Mouse (Mus musculus): ENCODE data around the gene Gm7534. TPM values are rescaled to one million over a fixed set of nuclear protein-coding genes. Genes with fewer than 3 reads are reported as not detected.

The Gm7534 gene
- polyA plus RNA-seq (2015; fragmentation: Nextera tagmentation; extraction: Ambion mirVana), result not detected in 2 replicates

DNA sequence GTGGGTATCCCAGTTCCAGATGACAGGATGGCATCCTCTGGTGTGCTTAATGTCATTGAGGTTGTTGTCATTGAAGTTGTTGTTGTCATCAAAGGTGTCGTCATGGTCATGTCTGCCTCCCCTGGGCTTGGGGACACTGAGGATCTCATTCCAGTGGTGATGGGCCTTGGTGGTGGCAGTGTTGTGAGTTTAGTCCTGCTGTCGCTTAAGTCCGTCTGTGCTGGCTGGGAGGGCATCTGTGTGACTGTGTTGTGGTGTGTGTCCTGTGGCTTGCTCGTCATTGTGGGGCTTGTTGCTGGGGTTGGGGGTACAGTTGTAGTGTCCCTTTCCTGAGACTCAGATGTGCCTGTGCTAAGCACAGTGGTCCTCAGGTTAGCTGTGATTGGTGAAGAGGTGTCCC, at the start of gene Gm7534:
Gm7534 (minus strand) TSS at position 101 of the 400 bp plus-strand sequence.
- Histone ChIP-seq H3K4me2 (replicated peaks) (no peak within 1 kb of the TSS), H3K9ac (replicated peaks) (no peak within 1 kb of the TSS), H3K9me3 (no peaks in the 10 kb centered on the region), H3K4me1 (replicated peaks) (no peaks in the 10 kb centered on the region), H3K27ac (no peak within 1 kb of the TSS), H3K27me3 (no peaks in the 10 kb centered on the region), H3K36me3 (no peaks in the 10 kb centered on the region), H3K4me3 (replicated peaks) (no peak within 1 kb of the TSS)
- ATAC-seq, result no peak
- WGBS, result 91% methylated on average over 4 of the region's 4 CpGs

DNA sequence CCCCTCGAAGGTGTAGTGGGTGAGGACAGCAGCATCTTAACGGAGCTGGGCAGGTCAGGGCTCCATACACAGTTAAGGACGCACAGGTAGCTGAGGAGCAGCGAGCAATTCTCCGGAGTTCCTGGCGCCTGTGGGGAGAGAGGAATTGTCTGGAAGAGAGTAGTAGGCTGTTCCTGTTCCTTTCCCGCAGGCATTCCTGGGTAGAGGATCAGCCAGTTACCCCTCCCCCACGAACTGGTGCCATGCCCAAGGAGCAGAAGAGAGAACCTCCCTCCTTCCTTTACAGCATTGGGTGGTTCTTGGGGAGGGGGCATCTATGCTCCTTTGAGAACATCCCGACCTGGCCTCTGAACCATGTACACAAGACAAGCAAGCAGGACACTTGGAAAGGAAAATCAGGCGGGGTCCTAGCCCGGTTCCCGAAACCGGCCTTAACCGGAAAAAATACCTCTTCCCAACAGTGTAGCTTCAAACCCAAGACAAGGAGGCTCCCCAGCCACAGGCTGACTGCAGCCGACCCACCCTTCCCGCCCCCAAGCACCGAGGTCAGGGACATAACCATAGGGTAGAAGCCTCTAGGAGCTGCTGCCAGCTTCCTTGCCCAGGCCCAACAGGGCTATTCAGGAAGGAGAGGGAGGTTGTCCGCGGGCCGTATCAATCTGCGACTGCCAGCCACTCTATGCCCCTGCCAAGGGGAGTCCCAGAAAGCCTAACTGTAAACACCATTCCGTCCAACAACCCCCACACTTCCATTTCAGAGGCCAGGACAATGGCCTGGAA, 49.5 kb upstream of the Gm7534 start:
- H3K27me3 ChIP-seq, result peaks cover 89% of the 10 kb centered on the region
- H3K4me3 ChIP-seq (replicated peaks), result peak overlapping the region; percentile 54
- peak overlapping the region; percentile 76 for H3K9ac ChIP-seq (replicated peaks)
- WGBS, result 5% methylated on average over 22 of the region's 22 CpGs
- no peaks in the 10 kb centered on the region for H3K9me3 ChIP-seq
- H3K4me1 ChIP-seq (replicated peaks), result peaks cover 74% of the 10 kb centered on the region
- no peak overlapping the region for H3K27ac ChIP-seq
- no peak; the same call in 1 of the 2 replicates for ATAC-seq
- peak overlapping the region; percentile 79 for H3K4me2 ChIP-seq (replicated peaks)
- no peaks in the 10 kb centered on the region for H3K36me3 ChIP-seq

DNA sequence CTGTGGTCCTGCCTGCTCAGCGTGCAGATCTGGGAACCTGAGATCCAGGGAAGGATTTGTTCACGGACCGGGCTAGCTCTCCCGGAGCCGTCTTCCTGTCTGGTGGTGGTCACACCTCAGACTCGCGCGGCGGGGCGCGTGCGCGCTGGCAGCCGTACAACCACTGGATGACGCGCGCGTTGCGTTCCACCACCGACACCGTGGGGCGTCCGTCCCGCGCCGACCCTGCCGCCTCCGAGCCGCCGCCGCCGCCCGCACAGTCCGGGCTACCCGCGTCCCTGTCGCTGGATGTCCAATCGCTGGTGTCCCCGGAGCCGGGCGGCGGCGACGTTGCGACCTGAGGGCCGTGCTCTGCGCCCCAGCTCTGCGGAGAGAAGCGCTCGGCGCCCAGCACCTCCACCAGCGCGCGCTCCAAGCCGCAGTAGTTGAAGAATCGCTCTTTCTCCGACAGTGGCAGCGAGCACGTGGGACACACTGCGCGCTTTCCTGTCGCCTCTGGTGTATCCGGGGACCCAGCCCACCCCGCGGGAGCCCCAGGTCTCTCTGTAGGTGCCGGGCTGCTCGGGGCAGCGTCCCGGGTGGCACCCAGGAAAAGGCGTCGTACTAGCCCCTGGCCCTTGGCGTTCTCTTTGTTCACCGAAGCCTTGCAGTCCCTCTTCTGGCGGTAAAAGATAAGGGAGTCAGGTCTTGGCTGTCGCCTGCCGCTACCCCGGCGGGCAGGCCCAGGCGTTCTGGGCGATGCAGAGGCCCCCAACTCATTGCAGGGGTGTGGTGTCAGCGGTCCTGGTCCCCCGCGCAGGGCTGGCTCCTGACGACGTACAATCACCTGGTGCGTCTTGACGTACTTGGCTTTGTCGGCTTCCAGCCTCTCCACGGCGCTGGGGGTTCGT, 48.7 kb upstream of the Gm7534 start:
- WGBS, result under 1% methylated on average over 91 of the region's 91 CpGs
- ATAC-seq, result peak; percentile 68
- Histone ChIP-seq H3K4me2 (replicated peaks) (peak overlapping the region; percentile 79), H3K4me1 (replicated peaks) (peaks cover 66% of the 10 kb centered on the region), H3K9ac (replicated peaks) (peak overlapping the region; percentile 76), H3K9me3 (no peaks in the 10 kb centered on the region), H3K4me3 (replicated peaks) (peak overlapping the region; percentile 54), H3K36me3 (no peaks in the 10 kb centered on the region), H3K27ac (peak overlapping the region; percentile 42), H3K27me3 (peaks cover 97% of the 10 kb centered on the region)

DNA sequence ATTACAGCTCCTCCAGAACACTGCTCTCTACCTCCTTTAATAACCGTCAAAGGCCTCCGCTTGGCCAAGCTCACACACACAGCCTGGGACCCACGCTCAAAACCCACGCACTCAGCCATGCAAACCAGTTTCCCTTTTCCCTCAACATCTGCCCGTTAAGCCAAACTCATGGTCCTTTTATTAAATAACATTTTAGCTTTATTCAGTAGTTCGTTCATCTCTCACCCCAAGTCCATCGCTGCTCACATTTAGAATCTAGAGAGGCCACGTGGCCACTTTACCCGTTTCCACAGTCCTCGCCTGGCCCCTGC, 48.1 kb upstream of the Gm7534 start:
- no peak overlapping the region for H3K27ac ChIP-seq
- H3K9me3 ChIP-seq, result no peaks in the 10 kb centered on the region
- peak overlapping the region; percentile 79 for H3K4me2 ChIP-seq (replicated peaks)
- peaks cover 65% of the 10 kb centered on the region for H3K4me1 ChIP-seq (replicated peaks)
- no peak for ATAC-seq
- peak overlapping the region; percentile 54 for H3K4me3 ChIP-seq (replicated peaks)
- H3K27me3 ChIP-seq, result peaks cover 96% of the 10 kb centered on the region
- peak overlapping the region; percentile 76 for H3K9ac ChIP-seq (replicated peaks)
- WGBS, result 8% methylated on average over 10 of the region's 10 CpGs
- no peaks in the 10 kb centered on the region for H3K36me3 ChIP-seq

DNA sequence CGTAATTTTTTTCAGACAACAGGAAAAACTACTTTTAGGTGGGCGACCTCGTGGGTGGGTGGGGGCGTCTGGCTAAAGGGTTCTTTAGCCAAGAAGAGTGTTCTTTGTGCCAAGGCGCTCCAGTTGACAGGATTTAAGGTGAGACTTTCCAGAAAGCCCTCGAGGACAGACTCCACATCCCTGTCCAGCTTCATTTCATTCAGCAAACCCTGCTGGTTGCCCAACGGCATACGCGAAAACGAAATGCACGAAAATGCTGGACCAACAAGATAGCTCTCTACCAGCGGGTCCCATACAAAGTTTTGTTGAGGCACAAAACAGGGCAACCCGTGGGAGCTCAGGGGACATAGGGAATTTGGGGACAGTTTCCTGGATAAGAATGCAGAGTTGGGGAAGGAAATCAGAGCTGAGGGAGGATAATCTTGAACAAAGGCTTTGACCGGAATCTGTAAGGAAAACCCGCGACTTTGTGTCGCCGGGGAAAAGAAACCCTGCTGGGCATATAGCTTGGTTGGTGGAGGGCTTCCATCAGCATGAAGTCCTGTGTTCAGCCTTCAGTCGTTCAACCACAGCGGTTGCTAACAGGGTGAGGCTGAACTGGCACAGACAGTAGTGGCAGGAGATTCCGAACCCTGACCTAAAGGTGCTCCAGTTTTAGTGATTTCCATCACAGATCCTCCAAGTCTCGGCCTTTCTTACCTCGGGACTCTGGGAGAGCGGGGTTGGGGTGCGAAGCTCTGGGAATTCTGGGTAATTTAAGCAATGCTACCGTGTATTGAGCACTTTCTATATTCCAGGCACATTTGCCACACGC, 47.5 kb upstream of the Gm7534 start:
- no peaks in the 10 kb centered on the region for H3K36me3 ChIP-seq
- H3K4me3 ChIP-seq (replicated peaks), result peak overlapping the region; percentile 54
- WGBS, result 4% methylated on average over 27 of the region's 27 CpGs
- peaks cover 66% of the 10 kb centered on the region for H3K4me1 ChIP-seq (replicated peaks)
- no peak for ATAC-seq
- H3K9me3 ChIP-seq, result no peaks in the 10 kb centered on the region
- peak overlapping the region; percentile 76; the same call in 1 of the 2 replicates for H3K9ac ChIP-seq (replicated peaks)
- peaks cover 91% of the 10 kb centered on the region for H3K27me3 ChIP-seq
- peak overlapping the region; percentile 79 for H3K4me2 ChIP-seq (replicated peaks)
- H3K27ac ChIP-seq, result no peak overlapping the region

DNA sequence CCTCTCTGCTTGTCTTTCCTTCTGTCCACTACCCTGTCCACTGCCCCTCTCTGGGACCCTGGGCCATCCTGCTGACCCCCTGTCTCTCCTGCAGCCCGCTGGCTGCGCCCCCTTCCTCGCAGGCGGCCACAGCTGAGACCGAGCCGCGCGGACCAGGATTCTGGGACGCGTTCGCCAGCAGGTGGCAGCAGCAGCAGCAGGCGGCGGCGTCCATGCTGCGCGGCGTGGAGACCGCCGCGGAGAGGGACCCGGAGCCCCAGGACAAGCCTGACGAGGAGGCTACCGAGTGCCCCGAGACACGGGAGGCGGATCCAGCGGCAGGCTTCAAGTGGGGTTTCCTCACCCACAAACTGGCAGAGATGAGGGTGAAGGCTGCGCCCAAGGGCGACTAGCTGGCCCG, 46.8 kb upstream of the Gm7534 start:
- Histone ChIP-seq H3K36me3 (no peaks in the 10 kb centered on the region), H3K9ac (replicated peaks) (peak overlapping the region; percentile 51), H3K4me3 (replicated peaks) (peak overlapping the region; percentile 54), H3K4me1 (replicated peaks) (peaks cover 64% of the 10 kb centered on the region), H3K27ac (no peak overlapping the region), H3K9me3 (no peaks in the 10 kb centered on the region), H3K27me3 (peaks cover 84% of the 10 kb centered on the region), H3K4me2 (replicated peaks) (peak overlapping the region; percentile 79)
- under 1% methylated on average over 30 of the region's 30 CpGs for WGBS
- peak; percentile 40; the same call in 1 of the 2 replicates for ATAC-seq

DNA sequence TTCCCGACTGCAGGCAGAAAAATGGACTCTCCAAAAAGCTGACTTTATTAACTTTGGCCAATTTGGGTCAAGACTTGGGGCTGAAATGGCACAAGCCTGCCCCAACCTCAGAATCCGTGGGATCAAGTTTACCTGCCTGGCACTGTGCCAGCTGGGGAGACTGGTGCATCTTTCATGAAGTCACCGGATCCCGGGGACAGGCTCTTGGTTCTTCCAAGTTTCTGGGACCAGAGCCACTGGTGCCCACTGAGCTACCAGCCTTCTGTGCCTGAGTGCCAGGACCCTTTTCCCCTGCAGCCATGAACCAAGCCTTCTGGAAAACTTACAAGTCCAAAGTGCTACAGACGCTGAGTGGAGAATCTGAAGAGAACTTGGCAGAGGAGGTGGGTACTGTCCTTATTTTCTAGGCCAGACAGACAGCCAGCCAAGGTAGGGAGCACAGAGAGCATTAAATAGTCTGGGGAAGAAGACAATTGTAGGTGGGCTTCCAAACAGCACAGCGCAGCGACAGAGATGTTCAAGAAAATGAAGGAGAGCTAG, 44.0 kb upstream of the Gm7534 start, which contains the start of gene Gm30191:
Gm30191 (plus strand) TSS at position 217 of the 540 bp plus-strand sequence.
- Histone ChIP-seq H3K4me1 (replicated peaks) (peaks cover 50% of the 10 kb centered on the region), H3K4me2 (replicated peaks) (peak within 1 kb of the TSS; percentile 98), H3K36me3 (no peaks in the 10 kb centered on the region), H3K9me3 (no peaks in the 10 kb centered on the region), H3K4me3 (replicated peaks) (peak within 1 kb of the TSS; percentile 81), H3K27me3 (peaks cover 56% of the 10 kb centered on the region), H3K27ac (no peak within 1 kb of the TSS), H3K9ac (replicated peaks) (peak within 1 kb of the TSS; percentile 82)
- WGBS, result 75% methylated on average over 7 of the region's 7 CpGs
- no peak for ATAC-seq

DNA sequence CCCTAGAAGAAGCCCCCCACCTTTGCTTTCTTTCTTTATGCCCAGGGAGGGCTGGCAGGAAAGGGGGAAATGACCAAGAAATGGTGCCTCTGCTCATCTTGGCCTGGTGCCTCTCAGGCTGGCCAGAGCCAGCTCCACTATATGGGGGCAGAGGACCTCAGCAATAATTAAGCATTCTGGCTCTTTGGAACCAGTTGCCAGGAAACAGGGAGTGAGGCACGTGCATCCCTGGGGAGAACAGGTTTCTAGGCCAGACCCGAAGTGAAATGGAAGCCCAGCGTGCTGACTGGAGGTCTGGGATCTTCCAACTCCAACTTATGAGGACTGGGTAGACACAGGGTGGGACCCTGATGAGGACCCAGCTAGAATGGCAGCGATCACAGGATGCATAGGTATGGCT, 43.5 kb upstream of the Gm7534 start:
- H3K4me2 ChIP-seq (replicated peaks), result no peak overlapping the region
- H3K27me3 ChIP-seq, result peaks cover 50% of the 10 kb centered on the region
- no peak overlapping the region for H3K27ac ChIP-seq
- no peaks in the 10 kb centered on the region for H3K9me3 ChIP-seq
- ATAC-seq, result no peak
- H3K4me3 ChIP-seq (replicated peaks), result no peak overlapping the region
- no peak overlapping the region for H3K9ac ChIP-seq (replicated peaks)
- no peaks in the 10 kb centered on the region for H3K36me3 ChIP-seq
- WGBS, result 17% methylated on average over 4 of the region's 4 CpGs
- peaks cover 44% of the 10 kb centered on the region for H3K4me1 ChIP-seq (replicated peaks)

DNA sequence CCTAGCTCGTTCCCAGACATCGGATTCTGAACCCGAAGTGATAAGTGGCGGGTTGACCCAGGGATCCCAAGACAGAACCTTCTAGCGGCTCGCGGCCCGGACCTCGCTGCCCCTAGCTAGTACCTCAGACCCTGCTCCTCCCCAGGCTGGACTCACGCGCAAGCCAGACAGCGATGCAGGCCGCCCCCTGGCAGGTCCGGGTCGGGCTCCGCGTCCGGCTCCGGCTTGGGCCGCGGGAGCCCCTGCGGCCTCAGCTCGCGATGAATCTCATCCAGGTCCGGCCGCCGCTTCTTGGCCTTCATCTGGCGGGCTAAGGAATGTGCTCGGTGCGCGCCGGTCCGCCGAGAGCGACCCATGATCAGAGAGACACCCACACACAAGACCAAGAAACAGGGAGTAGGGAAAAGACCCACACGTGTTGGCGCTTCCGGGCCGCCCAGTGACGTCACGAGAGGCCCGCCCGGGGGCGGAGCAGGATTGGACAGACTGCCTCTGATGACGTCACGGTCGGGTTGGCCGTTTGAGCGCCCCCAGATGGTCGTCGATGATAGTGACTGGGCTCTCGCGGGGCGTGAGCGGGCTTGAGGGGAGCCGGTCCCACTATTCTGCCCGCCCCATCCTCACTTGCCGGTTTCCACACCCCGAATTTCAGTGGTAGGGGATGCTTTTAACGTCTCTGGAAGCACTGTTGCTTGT, 42.5 kb upstream of the Gm7534 start, which contains the start of gene Zfp593:
Zfp593 (minus strand) TSS at position 445 of the 696 bp plus-strand sequence.
- H3K27ac ChIP-seq, result no peak within 1 kb of the TSS
- ATAC-seq, result peak; percentile 69
- peak within 1 kb of the TSS; percentile 82 for H3K9ac ChIP-seq (replicated peaks)
- H3K4me3 ChIP-seq (replicated peaks), result peak within 1 kb of the TSS; percentile 81
- H3K36me3 ChIP-seq, result no peaks in the 10 kb centered on the region
- under 1% methylated on average over 60 of the region's 60 CpGs for WGBS
- H3K27me3 ChIP-seq, result peaks cover 41% of the 10 kb centered on the region
- peaks cover 35% of the 10 kb centered on the region for H3K4me1 ChIP-seq (replicated peaks)
- H3K4me2 ChIP-seq (replicated peaks), result peak within 1 kb of the TSS; percentile 98
- H3K9me3 ChIP-seq, result no peaks in the 10 kb centered on the region

DNA sequence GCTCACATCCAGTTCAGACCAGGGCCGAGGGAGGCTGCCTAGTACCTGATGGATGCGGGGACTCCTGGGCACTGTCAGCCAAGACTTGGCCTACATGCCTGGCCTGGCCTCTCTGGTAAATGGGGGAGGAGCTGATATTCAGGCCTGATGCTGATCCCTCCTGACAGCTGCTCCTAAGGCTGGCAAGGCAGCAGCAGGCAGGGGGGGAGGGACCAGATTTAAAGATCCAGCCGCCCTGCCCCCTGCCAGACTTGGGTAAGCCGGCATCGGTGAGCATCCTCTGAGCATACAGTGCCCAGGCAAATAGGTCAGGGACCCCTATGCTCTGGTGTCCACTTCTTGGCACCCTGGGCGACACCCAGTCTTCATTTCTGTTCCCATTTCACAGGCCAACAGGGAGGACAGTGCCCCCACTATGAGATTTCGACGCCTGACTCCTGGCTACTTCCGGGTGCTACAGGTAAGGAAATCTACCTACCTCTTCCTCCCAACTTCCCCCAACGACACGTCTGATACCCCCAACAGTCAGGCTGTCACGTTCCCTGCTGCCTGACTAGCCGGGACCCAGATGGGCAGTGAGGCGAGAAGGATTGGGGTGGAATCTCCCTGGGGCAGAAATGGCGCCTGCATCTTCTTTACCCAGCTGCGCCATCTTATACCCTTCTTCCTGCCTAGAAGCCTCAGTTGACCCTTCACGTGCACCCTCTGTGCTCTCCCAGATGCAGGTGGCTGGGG, 40.9 kb upstream of the Gm7534 start, which contains the start of gene E130218I03Rik:
E130218I03Rik (plus strand) TSS at position 147 of the 735 bp plus-strand sequence.
- peaks cover 28% of the 10 kb centered on the region for H3K27me3 ChIP-seq
- peak within 1 kb of the TSS; percentile 82; the same call in 1 of the 2 replicates for H3K9ac ChIP-seq (replicated peaks)
- H3K36me3 ChIP-seq, result no peaks in the 10 kb centered on the region
- no peak for ATAC-seq
- H3K4me2 ChIP-seq (replicated peaks), result peak within 1 kb of the TSS; percentile 98
- H3K4me3 ChIP-seq (replicated peaks), result peak within 1 kb of the TSS; percentile 81
- H3K4me1 ChIP-seq (replicated peaks), result peaks cover 24% of the 10 kb centered on the region
- H3K27ac ChIP-seq, result no peak within 1 kb of the TSS
- no peaks in the 10 kb centered on the region for H3K9me3 ChIP-seq
- WGBS, result 95% methylated on average over 17 of the region's 17 CpGs
